Comparison of ENCODE assay signal across 27 mouse cellular contexts in genomic region chr6:99395745-99396144, GRCm38 (mm10).
DNase-seq lines count a peak whose midpoint lies in the region; ATAC-seq and TF ChIP-seq lines count a peak whose summit lies in the region.
"Had no signal": no experiment of that assay in that cellular context is flagged by ENCODE, and none has a peak within 500 bp of the region (broad histone marks: within the 10 kb centered on the region; RNA-seq: fewer than 3 reads in every experiment).

No protein-coding gene starts in this region.

- H3K36me3 ChIP-seq in midbrain, embryonic 13.5 days = no peaks in the 10 kb centered on the region
- H3K36me3 ChIP-seq in midbrain, embryonic 11.5 days (ENCODE audit: control insufficient read depth, insufficient read depth, low read length) = no peaks in the 10 kb centered on the region
- H3K36me3 ChIP-seq in thymus, adult 2 months (ENCODE audit: control insufficient read depth, insufficient read depth, low read length) = 0 out of 2 replicates have a peak, but pooled peaks cover 4% of the 10 kb centered on the region
- H3K36me3 ChIP-seq: heart, embryonic 12.5 days; heart, embryonic 15.5 days; hindbrain, embryonic 15.5 days had no signal

- H3K27ac ChIP-seq in midbrain, embryonic 13.5 days = no peak overlapping the region
- H3K27ac ChIP-seq in midbrain, embryonic 11.5 days (ENCODE audit: low read depth, low read length) = no peak overlapping the region
- H3K27ac ChIP-seq in thymus, adult 2 months (ENCODE audit: control insufficient read depth, insufficient read depth, low read length) = peak overlapping the region; percentile 75
- H3K27ac ChIP-seq: embryonic facial prominence, embryonic 12.5 days; embryonic facial prominence, embryonic 15.5 days; heart, embryonic 15.5 days; hindbrain, embryonic 10.5 days; hindbrain, embryonic 15.5 days had no signal

- TF ChIP-seq POLR2A in thymus, adult 2 months (IDR thresholded peaks at IDR 0.05; ENCODE audit: control insufficient read depth, extremely low read depth, insufficient read depth, low read length, poor library complexity) = no peak

- H3K27me3 ChIP-seq in midbrain, embryonic 13.5 days = no peaks in the 10 kb centered on the region
- H3K27me3 ChIP-seq in midbrain, embryonic 11.5 days (ENCODE audit: control insufficient read depth, insufficient read depth, low read length) = no peaks in the 10 kb centered on the region
- no peaks in the 10 kb centered on the region for H3K27me3 ChIP-seq in thymus, adult 2 months (ENCODE audit: control insufficient read depth, insufficient read depth, low read length)
- H3K27me3 ChIP-seq: CH12.LX; embryonic facial prominence, embryonic 12.5 days; embryonic facial prominence, embryonic 15.5 days; heart, embryonic 12.5 days; heart, embryonic 15.5 days; hindbrain, embryonic 15.5 days; Patski had no signal

- no peak overlapping the region for H3K9ac ChIP-seq in midbrain, embryonic 13.5 days (replicated peaks)
- H3K9ac ChIP-seq in midbrain, embryonic 11.5 days (ENCODE audit: low read length) = no peak overlapping the region
- H3K9ac ChIP-seq: embryonic facial prominence, embryonic 12.5 days; embryonic facial prominence, embryonic 15.5 days; forebrain, postnatal 0 days; heart, embryonic 12.5 days; heart, embryonic 15.5 days; hindbrain, embryonic 15.5 days had no signal

- 32% methylated on average over 12 of the region's 12 CpGs for WGBS in midbrain, embryonic 13.5 days
- WGBS in midbrain, embryonic 11.5 days = 47% methylated on average over 12 of the region's 12 CpGs
- 74% methylated on average over 12 of the region's 12 CpGs for WGBS in thymus, adult 2 months

- H3K4me2 ChIP-seq in midbrain, embryonic 13.5 days (replicated peaks) = no peak overlapping the region
- no peak overlapping the region for H3K4me2 ChIP-seq in midbrain, embryonic 11.5 days
- H3K4me2 ChIP-seq: embryonic facial prominence, embryonic 12.5 days; embryonic facial prominence, embryonic 15.5 days; heart, embryonic 12.5 days; heart, embryonic 15.5 days; hindbrain, embryonic 15.5 days had no signal

- H3K4me1 ChIP-seq in midbrain, embryonic 13.5 days (replicated peaks) = peaks cover 12% of the 10 kb centered on the region
- H3K4me1 ChIP-seq in midbrain, embryonic 11.5 days (ENCODE audit: control insufficient read depth, insufficient read depth, low read length) = no peaks in the 10 kb centered on the region
- peaks cover 47% of the 10 kb centered on the region for H3K4me1 ChIP-seq in thymus, adult 2 months (replicated peaks; ENCODE audit: control insufficient read depth, insufficient read depth, low read length)
- H3K4me1 ChIP-seq: heart, embryonic 12.5 days; heart, embryonic 15.5 days; hindbrain, embryonic 10.5 days had no signal

- DNase-seq in midbrain, embryonic 11.5 days (ENCODE audit: low spot score, missing footprints) = no peak
- DNase-seq in thymus, adult 2 months = no peak
- no peak for DNase-seq in thymus, postnatal 10 days (ENCODE audit: low spot score in 2 of 2)
- peak; percentile 59 for DNase-seq in T-cell, adult 2 months (ENCODE audit: low spot score)
- DNase-seq in frontal cortex, postnatal 25 days (ENCODE audit: low spot score in 2 of 2) = no peak
- no peak for DNase-seq in urinary bladder, postnatal 36 days (ENCODE audit: low spot score in 2 of 2)
- DNase-seq: adrenal gland, adult 2 months; adrenal gland, postnatal 14 days; B cell, adult 2 months; cerebellum, adult 11-12 months; cerebellum, adult 9-11 months; cerebellum, postnatal 25 days; forebrain, postnatal 0 days; gastrocnemius, postnatal 25 days; heart, adult 18-20 months; heart, postnatal 10 days; heart, postnatal 36 days had no signal

- no peak overlapping the region for H3K4me3 ChIP-seq in midbrain, embryonic 13.5 days (replicated peaks)
- H3K4me3 ChIP-seq in midbrain, embryonic 11.5 days (ENCODE audit: low read depth, low read length) = no peak overlapping the region
- H3K4me3 ChIP-seq in thymus, adult 2 months (ENCODE audit: control insufficient read depth, insufficient read depth, low read length) = no peak overlapping the region
- H3K4me3 ChIP-seq: embryonic facial prominence, embryonic 12.5 days; embryonic facial prominence, embryonic 15.5 days; heart, embryonic 12.5 days; heart, embryonic 15.5 days; hindbrain, embryonic 10.5 days; hindbrain, embryonic 15.5 days had no signal

- no peak for TF ChIP-seq CTCF in thymus, adult 2 months (IDR thresholded peaks at IDR 0.05; ENCODE audit: borderline replicate concordance, control insufficient read depth, extremely low read depth, insufficient read depth, low read length, poor library complexity)

- ATAC-seq in midbrain, embryonic 13.5 days = peak; percentile 43; the same call in 1 of the 2 replicates
- no peak for ATAC-seq in midbrain, embryonic 11.5 days (ENCODE audit: low FRiP score)
- ATAC-seq: forebrain, postnatal 0 days; Patski had no signal

- H3K9me3 ChIP-seq in midbrain, embryonic 13.5 days = no peaks in the 10 kb centered on the region
- no peaks in the 10 kb centered on the region for H3K9me3 ChIP-seq in midbrain, embryonic 11.5 days (ENCODE audit: control insufficient read depth, low read length)
- H3K9me3 ChIP-seq: embryonic facial prominence, embryonic 12.5 days; embryonic facial prominence, embryonic 15.5 days; G1E; heart, embryonic 12.5 days; heart, embryonic 15.5 days; hindbrain, embryonic 10.5 days; hindbrain, embryonic 15.5 days had no signal
